Mouse (Mus musculus): ENCODE data around the gene Kif6. TPM values are rescaled to one million over a fixed set of nuclear protein-coding genes. Genes with fewer than 3 reads are reported as not detected.
A peak's percentile ranks its signal among the peaks of the same experiment; 100 is the strongest.

Kif6 gene
- polyA plus RNA-seq, 1 experiment, result not detected

DNA sequence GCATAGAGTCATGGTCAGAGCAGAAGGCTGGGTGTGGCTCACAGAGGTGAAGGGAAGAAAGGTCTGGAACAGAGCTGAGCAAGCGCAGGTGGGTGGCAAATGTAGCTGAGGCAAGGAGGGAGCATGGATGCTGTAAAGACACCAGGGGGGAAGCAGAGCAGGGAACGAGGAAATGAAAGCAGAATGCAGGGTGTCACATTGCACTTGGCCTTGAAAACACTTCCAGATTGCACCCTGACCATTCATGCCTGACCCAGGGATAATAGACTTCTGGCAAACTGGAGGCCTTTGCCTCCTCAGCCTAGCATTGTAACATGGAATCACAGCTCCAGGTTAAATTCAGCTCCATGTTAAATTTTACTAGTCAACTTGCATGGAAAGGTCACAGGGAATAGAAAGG lies 185.2 kb downstream of the Kif6 start:
- Histone ChIP-seq H3K4me1 (ENCODE audit: control insufficient read depth, insufficient read depth, low read length) (no peaks in the 10 kb centered on the region), H3K27ac (ENCODE audit: insufficient read depth, low read depth, low read length) (no peak overlapping the region), H3K4me3 (ENCODE audit: insufficient read depth, low read depth, low read length) (no peak overlapping the region)
- TF ChIP-seq POLR2A (IDR thresholded peaks at IDR 0.05; ENCODE audit: insufficient read depth, low read depth, low read length) (no peak), CTCF (IDR thresholded peaks at IDR 0.05; ENCODE audit: insufficient read depth, low read depth, low read length) (no peak)
- WGBS, result 68% methylated on average over 2 of the region's 2 CpGs

DNA sequence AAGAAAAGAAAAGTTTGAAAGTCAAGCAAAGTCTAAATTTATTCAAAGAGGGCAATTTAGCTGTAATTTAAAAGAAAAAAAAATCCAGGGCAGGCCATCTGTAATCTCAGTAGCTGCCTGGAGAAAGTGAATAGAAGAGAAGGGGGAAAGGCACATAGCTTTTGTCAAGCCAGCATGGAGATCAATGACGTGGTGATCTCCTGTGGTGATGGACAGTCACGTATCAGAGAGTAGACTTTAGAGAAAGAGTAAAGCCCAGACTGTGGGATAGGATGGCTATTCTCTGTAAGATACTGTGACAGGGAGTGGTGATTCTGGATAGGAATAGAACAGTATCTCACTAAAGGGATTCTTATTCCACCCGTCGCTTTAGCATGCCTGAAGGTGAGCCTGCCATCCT lies 192.5 kb downstream of the Kif6 start:
- TF ChIP-seq CTCF (IDR thresholded peaks at IDR 0.05; ENCODE audit: insufficient read depth, low read depth, low read length), result no peak
- TF ChIP-seq POLR2A (IDR thresholded peaks at IDR 0.05; ENCODE audit: insufficient read depth, low read depth, low read length), result no peak
- Histone ChIP-seq H3K27ac (ENCODE audit: insufficient read depth, low read depth, low read length) (no peak overlapping the region), H3K4me3 (ENCODE audit: insufficient read depth, low read depth, low read length) (no peak overlapping the region), H3K4me1 (ENCODE audit: control insufficient read depth, insufficient read depth, low read length) (no peaks in the 10 kb centered on the region)
- WGBS, result 88% methylated on average over 4 of the region's 4 CpGs

DNA sequence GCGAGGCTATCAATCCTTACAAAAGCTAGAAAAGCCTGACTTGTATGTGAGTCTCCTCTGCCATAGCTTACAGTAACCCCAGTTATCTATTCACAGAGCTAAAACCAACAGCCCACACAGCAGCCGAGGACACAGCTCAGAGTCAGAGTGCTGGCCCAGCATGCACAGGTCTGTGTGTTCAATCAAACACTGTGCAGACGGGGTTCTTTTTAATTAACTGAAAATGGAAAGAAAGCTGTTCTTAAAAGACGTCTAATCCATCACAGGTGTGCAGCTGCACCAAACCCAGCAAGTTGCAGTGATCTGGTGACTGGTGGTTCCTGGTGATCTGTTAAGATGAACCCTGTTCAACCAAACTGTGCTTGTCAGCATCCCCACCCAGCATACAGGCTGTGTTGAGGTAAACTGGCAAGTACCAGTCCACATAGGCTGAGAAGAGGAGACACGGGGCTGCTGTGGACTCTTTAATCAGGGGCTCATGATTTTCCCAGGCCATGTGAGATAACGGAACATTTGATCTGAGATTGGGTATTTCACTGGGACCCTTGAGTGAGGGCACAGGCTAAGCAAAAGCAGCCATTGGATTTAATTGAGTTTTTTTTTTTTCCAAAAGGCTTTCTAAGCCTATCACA lies 193.9 kb downstream of the Kif6 start:
- no peak for TF ChIP-seq CTCF (IDR thresholded peaks at IDR 0.05; ENCODE audit: insufficient read depth, low read depth, low read length)
- TF ChIP-seq POLR2A (IDR thresholded peaks at IDR 0.05; ENCODE audit: insufficient read depth, low read depth, low read length), result no peak
- 82% methylated on average over 6 of the region's 6 CpGs for WGBS
- Histone ChIP-seq H3K4me3 (ENCODE audit: insufficient read depth, low read depth, low read length) (no peak overlapping the region), H3K4me1 (ENCODE audit: control insufficient read depth, insufficient read depth, low read length) (no peaks in the 10 kb centered on the region), H3K27ac (ENCODE audit: insufficient read depth, low read depth, low read length) (no peak overlapping the region)

DNA sequence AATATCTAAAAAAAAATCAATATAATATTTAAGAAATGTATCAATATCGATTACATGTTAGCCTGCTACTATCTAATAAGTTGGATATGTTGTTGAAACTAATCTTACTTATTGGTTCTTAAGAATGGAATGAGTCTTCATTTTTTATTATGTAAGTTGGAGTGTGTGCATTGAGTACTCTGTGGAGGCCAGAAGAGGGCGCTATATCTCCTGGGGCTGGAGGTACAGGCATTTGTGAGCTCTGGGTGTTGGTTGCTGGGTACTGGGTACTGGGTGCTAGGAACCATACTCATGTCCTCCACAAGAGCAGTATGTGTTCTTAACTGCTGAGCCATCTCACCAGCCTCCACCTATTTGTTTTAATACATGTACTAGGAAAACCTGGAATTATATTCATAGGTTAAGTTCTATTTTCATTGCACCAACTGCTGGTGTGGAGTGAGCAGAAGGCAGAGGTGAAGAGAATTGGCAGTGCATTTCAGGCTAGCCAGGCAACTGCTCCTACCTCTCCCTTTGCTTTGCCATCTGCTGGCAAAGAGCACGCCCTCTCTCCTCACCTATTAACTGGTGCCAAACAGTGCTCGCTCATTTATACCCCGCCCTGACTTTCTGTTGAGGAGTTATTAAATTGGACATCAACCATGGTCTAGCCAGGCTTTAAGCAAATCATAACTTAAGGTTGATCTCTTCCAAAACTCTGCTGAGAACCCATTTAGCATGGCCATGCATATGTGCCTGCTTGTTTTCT lies 199.1 kb downstream of the Kif6 start:
- Histone ChIP-seq H3K27ac (ENCODE audit: insufficient read depth, low read depth, low read length) (no peak overlapping the region), H3K4me3 (ENCODE audit: insufficient read depth, low read depth, low read length) (no peak overlapping the region), H3K4me1 (ENCODE audit: control insufficient read depth, insufficient read depth, low read length) (peaks cover 9% of the 10 kb centered on the region)
- TF ChIP-seq POLR2A (IDR thresholded peaks at IDR 0.05; ENCODE audit: insufficient read depth, low read depth, low read length) (no peak), CTCF (IDR thresholded peaks at IDR 0.05; ENCODE audit: insufficient read depth, low read depth, low read length) (no peak)
- WGBS, result 89% methylated on average over 5 of the region's 5 CpGs

DNA sequence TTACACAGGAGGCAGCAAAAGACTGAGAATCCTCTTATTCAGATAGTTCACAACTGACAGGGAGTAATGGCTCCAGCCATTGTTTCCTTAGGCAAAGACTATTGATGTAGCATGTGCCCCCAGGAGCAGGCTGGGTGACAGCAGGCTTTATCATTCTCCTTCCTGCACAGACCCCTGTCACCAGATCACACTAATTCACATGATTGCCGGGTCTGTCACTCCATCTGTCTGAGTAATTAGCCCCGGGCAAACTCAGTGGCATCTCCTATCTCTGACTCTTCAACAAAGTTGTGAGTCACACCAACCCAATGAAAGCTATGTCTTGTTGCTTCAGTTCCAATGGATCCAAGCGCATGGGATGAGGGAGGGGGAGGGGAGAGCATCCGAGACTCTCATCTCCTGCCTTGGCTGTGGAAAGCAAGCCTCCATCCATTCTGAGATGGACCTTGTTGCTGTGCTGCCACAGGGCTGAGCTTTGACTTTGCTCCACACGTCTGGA lies 201.2 kb downstream of the Kif6 start:
- Histone ChIP-seq H3K4me3 (ENCODE audit: insufficient read depth, low read depth, low read length) (no peak overlapping the region), H3K27ac (ENCODE audit: insufficient read depth, low read depth, low read length) (no peak overlapping the region), H3K4me1 (ENCODE audit: control insufficient read depth, insufficient read depth, low read length) (peaks cover 9% of the 10 kb centered on the region)
- 14% methylated on average over 5 of the region's 5 CpGs for WGBS
- TF ChIP-seq CTCF (IDR thresholded peaks at IDR 0.05; ENCODE audit: insufficient read depth, low read depth, low read length) (no peak), POLR2A (IDR thresholded peaks at IDR 0.05; ENCODE audit: insufficient read depth, low read depth, low read length) (no peak)

DNA sequence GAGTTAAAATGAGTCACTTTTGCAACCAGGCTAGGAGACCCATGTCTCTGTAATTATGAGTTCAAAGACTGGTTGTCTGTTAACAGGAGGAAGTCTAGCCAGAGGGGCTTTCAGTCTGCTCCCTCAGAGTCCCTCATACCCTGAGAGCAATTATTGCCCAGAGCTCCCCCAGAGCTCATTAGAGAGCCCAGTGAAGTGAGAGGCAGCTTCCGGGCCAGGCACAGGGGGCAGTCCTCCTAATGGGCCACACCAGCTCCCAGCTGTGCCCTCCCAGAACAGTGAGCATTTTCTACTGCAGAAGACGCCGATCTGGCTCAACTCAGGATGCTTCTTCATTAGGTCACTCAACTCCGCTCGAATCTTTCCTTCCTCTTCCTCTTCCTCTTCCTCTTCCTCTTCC lies 201.8 kb downstream of the Kif6 start:
- Histone ChIP-seq H3K4me1 (ENCODE audit: control insufficient read depth, insufficient read depth, low read length) (peaks cover 9% of the 10 kb centered on the region), H3K27ac (ENCODE audit: insufficient read depth, low read depth, low read length) (no peak overlapping the region), H3K4me3 (ENCODE audit: insufficient read depth, low read depth, low read length) (no peak overlapping the region)
- no peak for TF ChIP-seq CTCF (IDR thresholded peaks at IDR 0.05; ENCODE audit: insufficient read depth, low read depth, low read length)
- no peak for TF ChIP-seq POLR2A (IDR thresholded peaks at IDR 0.05; ENCODE audit: insufficient read depth, low read depth, low read length)
- 52% methylated on average over 5 of the region's 5 CpGs for WGBS

DNA sequence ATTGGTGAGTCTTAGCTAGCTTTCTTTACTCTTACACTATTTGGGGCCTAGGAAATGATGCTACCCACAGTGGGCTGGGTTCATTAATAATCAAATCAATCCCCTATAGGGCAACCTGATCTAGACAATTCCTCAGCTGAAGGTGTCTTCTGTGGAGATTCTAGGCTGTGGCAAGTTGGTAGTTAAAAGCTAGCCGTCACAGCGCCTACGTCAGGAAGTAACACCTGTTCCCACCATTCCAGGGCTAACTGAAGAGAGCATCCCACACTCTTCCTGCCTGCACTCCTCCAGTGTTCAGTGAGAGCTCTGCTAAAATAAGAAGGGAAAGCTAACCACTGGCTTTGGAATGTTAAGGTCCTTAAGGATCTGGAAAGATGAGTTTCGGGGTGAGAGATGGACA lies 205.3 kb downstream of the Kif6 start:
- Histone ChIP-seq H3K4me3 (ENCODE audit: insufficient read depth, low read depth, low read length) (no peak overlapping the region), H3K27ac (ENCODE audit: insufficient read depth, low read depth, low read length) (no peak overlapping the region), H3K4me1 (ENCODE audit: control insufficient read depth, insufficient read depth, low read length) (peaks cover 21% of the 10 kb centered on the region)
- TF ChIP-seq CTCF (IDR thresholded peaks at IDR 0.05; ENCODE audit: insufficient read depth, low read depth, low read length), result no peak
- no peak for TF ChIP-seq POLR2A (IDR thresholded peaks at IDR 0.05; ENCODE audit: insufficient read depth, low read depth, low read length)
- WGBS, result 83% methylated on average over 4 of the region's 4 CpGs

DNA sequence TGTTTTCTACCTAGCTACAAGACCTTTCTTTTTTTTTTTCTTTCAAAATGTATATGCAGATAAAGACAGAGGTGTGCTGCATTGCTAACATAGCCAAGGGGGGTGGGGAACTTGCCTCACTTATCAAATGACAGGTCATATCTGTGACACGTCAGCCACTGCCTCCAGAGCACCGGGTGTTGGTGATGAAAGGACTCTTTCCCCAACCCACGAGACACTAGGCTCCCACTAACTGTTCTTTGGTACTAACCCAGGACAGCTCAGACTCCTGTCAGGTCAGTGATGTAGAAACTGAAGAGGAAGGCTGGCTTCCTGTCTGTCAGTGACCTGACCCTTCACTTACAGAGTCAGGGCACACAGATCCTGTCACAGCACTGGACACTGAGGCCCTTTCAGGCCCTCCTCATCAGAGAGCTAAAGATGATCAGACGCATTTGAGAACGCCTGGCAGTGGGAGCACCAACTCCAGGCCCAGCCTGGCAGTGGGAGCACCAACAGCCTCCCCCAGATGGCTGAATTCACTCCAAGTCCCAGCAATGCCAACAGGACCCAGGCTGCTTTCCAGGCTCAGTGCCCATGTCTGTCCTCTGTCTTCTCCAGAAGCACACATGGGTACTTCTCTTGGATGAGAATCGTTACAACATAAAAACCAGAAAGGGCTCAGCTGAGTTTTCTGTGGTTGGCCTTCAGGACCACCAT lies 209.4 kb downstream of the Kif6 start:
- TF ChIP-seq POLR2A (IDR thresholded peaks at IDR 0.05; ENCODE audit: insufficient read depth, low read depth, low read length) (no peak), CTCF (IDR thresholded peaks at IDR 0.05; ENCODE audit: insufficient read depth, low read depth, low read length) (no peak)
- 68% methylated on average over 6 of the region's 6 CpGs for WGBS
- Histone ChIP-seq H3K4me3 (ENCODE audit: insufficient read depth, low read depth, low read length) (no peak overlapping the region), H3K27ac (ENCODE audit: insufficient read depth, low read depth, low read length) (0 out of 2 replicates have a peak overlapping the region, but pooled peaks have one; percentile 71), H3K4me1 (ENCODE audit: control insufficient read depth, insufficient read depth, low read length) (peaks cover 25% of the 10 kb centered on the region)
